Mouse (Mus musculus) brain, embryonic 14.5 days (tissue): ENCODE measurements around the gene Il4ra.

Experiments used
- CTCF ChIP-seq: fragments of 200-500 bp; IDR thresholded peaks from 2 replicates; pipeline ENCODE4 v1.5.1; 2012; ENCODE audit warnings: inconsistent platforms, mild to moderate bottlenecking, moderate library complexity, borderline replicate concordance; ENCODE audit not compliant: insufficient read depth, insufficient read length; ENCODE audit errors: extremely low read depth
- POLR2A ChIP-seq: fragments of 200-500 bp; IDR thresholded peaks from 2 replicates; pipeline ENCODE4 v1.6.1; 2012; ENCODE audit warnings: mild to moderate bottlenecking, inconsistent platforms, borderline replicate concordance; ENCODE audit not compliant: poor library complexity, insufficient read depth, insufficient read length, severe bottlenecking; ENCODE audit errors: extremely low read depth

- no peak for TF ChIP-seq CTCF
- TF ChIP-seq POLR2A, result no peak
Observed at GRCm38 (mm10) chr7:125504618-125505017, 47.3 kb upstream of the Il4ra start.
